Mouse (Mus musculus) fat pad, adult 2 months (tissue): Measurements from ENCODE around the gene Olfr1443.

Experiments
- DNase-seq: peaks from one replicate; pipeline ENCODE4 v3.0.0-alpha.2; 2011; ENCODE audit warnings: low read depth, low spot score; ENCODE audit errors: extremely low read depth

Olfr1443 gene

GRCm38 (mm10) chr19:12731036-12731435 is 53.1 kb downstream of the Olfr1443 start:
- DNase-seq: no peak

- DNase-seq: no peak
Measured at GRCm38 (mm10) chr19:12731950-12732349, 54.0 kb downstream of the Olfr1443 start.
